Mouse (Mus musculus) gastrocnemius, postnatal 36 days (tissue): ENCODE measurements around the gene Mllt6. TPM values are rescaled to one million over a fixed set of nuclear protein-coding genes. Genes with fewer than 3 reads are reported as not detected.
"Not testable (repeated sequence)": the region's sequence is repeated elsewhere in the genome, so short reads cannot be mapped to it uniquely, and the experiment has no call there.

Experiments used
- DNase-seq, 2 experiments: peaks; one replicate each; pipeline ENCODE4 v3.0.0; 2022
- intact Hi-C: fragments of 180-260 bp; cut with DNase I; formaldehyde crosslinking; loops from one replicate; pipeline ENCODE4 v1.15.1; 2025
- long read RNA-seq, 2 experiments: library from polyadenylated mRNA; stranded (forward); transcript quantifications; one replicate each; pipeline ENCODE4 v2.0.0; 2021
- total RNA-seq, 2 experiments: library from RNA; stranded (reverse); gene quantifications; 2 replicates each; pipeline ENCODE4 v1.2.3; 2021

The Mllt6 gene
- 10 to 100 TPM; 40.7 to 46.4 TPM for total RNA-seq
- long read RNA-seq, experiment 1, partial matches to known transcripts = 1 of 7 reads
- long read RNA-seq, experiment 1, other reads (novel, unspliced or antisense) = 6 of 7 reads
- long read RNA-seq, experiment 2, partial matches to known transcripts = 0 of 6 reads
- long read RNA-seq, experiment 2, other reads (novel, unspliced or antisense) = 6 of 6 reads

DNA sequence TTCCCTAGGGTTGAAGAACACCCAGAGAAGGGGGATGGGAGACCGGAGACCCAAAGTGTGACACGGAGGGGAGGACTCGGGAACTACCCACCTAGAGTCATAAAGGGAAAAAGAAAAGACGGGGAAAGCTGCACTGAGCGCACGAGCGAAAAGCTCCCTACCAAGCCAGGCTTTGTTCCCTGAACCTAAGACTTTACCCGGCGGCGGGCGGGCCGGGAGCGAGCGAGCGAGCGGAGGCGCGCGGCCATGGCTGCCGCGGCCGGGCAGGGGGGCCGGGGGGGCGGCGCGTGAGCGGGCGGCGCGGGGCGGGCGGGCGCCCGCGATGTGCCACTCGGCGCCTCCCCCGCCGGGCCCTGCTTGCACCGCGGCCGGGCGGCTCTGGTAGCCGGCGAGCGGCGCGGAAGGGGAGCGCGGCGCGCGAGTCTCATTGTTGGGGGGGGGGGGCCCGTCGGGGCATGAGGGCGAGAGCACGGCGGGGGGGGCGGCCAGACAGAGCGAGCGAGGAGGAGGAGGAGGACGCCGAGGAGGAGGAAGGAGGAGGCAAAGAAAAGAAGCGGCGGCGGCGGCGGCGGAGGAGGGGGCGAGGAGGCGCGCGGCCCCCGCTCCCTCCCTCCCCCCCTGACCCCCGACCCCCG lies at the start of gene Mllt6:
Gene Mllt6, plus strand, starts transcription at position 522 of the 635 bp plus-strand sequence.
- intact Hi-C loops = no loop called here

DNA sequence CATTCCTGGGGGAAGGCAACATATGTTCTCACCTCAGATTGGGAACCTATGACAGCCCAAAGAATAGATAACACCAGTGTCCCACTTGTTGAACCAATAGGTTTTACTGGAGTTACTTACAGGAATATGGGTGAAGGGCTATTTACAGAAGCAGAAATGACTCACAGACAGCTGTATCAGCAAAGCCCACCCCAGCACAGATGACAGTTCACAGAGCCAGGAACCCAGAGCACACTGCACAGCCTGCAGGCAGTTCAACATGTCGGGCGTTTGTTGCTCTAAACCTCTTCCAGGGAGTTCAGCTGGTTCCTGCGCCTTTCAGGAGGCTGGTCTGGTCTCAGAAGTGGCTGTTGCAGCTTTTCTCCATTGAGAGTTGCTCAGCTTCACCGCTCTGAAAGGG lies 47.9 kb upstream of the Mllt6 start:
- DNase-seq = no peak
- intact Hi-C loops = no loop called here

More for the DNA sequence above, at the start of gene Mllt6:
- peak; percentile 62 to 75 for DNase-seq

DNA sequence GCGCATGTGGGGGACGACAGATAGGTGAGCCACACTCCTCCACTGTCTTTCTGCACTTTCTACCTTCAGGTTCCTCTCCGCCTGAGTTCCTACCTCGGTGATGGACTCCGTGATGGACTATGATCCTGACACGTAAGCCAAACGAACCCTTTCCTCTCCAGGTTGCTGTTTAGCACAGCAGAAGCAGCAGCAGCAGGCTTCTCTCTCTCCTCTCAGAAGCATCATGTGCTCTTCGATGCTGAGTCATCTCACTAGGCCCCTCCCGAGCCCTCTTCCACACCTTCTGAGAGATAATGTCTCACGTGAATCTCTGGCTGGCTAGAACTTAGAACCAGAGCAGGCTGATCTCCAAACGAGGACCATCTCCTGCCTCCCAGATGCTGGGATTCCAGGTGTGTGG lies 44.8 kb upstream of the Mllt6 start:
- DNase-seq = no peak
- intact Hi-C loops = no loop called here

DNA sequence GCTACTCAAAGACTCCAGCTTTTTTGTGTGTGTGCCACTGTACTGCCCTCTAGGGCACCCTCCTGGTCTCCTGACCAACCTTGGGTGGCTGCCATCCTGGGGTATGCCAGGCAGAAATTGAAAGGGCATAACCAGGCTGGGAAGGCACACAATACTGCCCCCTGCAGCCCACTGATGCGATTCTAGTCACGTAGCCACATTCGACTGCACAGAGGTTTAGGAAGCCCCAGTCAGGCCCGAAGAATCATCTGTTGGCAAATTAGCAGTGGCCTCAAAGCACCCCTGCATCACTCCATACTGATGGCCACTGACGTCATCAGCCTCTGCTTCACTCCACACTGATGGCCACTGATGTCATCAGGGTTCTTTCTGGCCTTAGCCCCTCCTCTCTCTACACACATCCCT lies 43.8 kb upstream of the Mllt6 start:
- DNase-seq = peak in 1 of 2 experiments; percentile 33
- intact Hi-C loops = no loop called here

DNA sequence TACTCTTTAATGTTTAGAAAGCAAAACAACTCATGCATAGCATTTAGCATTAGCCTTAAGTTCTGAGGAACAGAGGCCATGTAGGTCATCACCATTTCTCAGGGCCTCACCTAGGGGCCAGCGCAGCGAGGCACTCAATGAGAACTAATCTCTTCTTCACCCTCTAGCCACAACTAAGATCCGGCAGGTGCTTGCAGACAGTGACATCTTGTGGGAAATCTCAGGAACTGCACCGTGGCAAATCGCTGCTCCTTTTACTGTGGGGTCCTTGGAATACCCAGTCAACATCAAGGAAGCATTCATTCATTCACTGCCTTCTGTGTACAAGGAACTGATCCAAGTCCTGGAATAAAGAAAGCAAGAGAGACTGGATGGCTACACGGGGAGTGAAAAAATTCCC lies 40.8 kb upstream of the Mllt6 start:
- intact Hi-C loops = loop anchor here (1.0 to 5.0 kb wide), 2 partner anchors 45 to 90 kb away; partner anchors contain the start of gene Srcin1
- peak; percentile 29 to 43 for DNase-seq

DNA sequence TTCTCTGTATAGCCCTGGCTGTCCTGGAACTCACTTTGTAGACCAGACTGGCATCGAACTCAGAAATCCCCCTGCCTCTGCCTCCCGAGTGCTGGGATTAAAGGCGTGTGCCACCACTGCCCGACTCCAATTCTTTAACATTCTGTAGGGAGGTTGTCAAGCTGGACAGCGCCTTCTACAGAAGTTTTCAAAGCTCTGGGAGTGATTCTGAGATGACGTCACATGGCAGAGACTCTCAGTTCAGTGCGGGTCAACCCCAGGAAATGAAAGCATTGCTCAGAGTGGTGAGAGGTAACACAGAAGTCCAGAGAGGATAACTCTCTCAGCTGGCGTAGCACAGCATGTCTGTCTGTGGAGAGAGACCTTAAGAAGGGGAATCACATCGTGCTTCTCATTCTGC lies 40.0 kb upstream of the Mllt6 start:
- DNase-seq = no peak
- intact Hi-C loops = loop anchor here (1.0 to 5.0 kb wide), 2 partner anchors 46 to 135 kb away; partner anchors contain the start of gene Srcin1

DNA sequence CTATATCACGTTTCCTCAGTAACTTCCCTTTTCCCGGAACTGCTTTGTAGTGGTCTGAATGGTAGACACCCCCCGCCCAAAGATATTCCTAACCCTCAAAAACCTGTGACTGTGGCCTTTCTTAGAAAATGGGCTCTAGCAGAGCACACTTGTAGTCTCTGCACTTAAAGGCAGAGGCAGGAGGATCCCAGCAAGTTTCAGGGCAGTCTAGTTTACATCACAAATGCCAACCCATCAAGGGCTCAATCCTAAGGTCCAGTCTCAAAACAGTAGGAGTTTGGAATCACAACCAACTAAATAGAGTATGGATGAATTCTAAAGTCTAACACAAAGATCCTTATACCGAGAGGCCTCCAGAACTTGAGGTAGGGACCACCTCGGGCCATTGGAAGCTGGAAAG lies 37.7 kb upstream of the Mllt6 start:
- DNase-seq = no peak
- intact Hi-C loops = no loop called here

DNA sequence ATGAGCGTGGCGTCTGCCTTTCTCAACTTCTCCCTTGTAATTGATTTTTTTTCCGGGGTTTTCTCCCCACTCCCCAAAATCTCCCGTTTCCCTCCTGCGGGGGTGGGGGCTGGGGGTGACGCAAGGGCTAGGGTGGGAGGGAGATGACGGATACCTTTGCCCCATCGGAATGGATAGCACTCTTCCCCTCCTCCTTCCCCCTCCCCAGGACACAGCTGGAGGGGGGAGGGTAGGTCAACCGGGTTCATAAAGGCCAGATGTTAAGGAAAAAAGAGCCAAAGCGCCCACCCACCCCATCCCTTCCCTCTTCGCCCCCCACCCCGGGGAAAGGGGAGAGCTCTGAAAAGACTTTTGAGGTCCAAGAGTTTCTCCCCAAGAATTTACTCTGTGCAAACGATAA lies 36.8 kb upstream of the Mllt6 start:
- DNase-seq = no peak
- intact Hi-C loops = no loop called here

DNA sequence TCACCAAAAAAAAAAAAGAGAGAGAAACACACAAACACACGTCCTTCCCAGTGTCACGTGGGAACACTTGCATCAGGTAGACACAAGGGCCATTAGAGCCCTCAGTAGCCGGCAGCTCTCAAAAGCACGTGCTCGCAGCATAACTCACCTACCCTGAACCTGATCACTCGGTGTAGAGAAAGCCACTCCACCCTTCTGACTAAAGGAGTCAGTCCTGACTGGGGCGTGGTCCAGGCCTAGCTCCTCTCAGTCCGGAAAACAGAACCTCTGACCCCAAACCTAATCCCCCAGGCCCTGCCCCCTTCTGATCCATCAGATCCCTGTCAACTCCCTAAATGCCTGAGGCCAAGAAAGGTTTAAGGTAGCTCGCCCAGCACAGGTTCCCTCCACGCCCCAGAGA lies 36.4 kb upstream of the Mllt6 start:
- intact Hi-C loops = no loop called here
- DNase-seq = no peak

DNA sequence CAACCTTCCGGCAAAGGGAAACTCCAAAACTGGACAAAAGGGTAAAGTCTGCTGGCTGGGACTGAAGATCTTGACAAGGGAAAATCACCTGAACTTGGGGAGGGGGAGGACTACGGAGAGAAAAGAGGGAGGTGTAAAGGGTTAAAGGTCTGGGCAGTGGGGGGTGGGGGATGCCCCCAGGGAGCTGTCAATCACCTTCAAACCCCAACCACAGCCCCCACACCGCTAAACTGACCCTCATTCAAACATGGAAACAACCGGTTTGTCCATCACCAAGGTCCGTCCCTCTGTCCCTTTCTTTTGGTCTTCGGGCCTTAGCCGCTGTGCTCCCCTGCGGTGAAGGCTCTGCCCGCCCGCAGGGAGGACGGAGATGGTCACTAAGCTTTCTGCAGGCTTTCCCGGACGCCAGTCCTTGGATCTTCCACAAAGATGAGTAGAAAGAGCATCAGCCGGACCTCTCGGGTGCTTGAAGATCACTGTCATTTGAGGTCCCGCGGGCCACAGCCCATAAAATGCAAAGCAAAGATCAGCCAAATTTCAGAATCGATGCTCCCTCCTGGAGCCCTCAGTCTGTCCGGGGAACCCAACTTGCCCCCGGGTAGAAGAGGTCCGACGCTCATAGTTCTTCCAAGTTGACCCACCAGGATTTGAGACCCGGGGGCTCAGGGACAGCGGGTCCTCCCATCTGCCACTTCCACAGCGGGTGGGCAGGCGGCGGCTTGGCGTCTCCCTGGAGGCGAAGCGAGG lies 35.5 kb upstream of the Mllt6 start:
- intact Hi-C loops = no loop called here
- DNase-seq = no peak

DNA sequence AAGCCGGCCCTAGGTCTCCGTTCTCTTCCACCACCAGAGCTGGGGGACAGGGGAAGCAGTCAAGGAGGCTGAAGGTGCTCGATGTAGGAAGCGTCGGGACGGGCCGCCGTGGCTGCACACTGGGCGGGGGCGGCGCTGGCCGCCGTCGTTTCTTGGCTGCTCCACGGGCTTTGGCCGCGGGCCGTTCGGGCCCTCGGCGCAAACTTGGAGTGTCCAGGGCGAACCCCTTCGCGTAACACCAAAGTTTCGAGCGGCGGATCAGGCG lies 35.0 kb upstream of the Mllt6 start:
- DNase-seq = no peak

DNA sequence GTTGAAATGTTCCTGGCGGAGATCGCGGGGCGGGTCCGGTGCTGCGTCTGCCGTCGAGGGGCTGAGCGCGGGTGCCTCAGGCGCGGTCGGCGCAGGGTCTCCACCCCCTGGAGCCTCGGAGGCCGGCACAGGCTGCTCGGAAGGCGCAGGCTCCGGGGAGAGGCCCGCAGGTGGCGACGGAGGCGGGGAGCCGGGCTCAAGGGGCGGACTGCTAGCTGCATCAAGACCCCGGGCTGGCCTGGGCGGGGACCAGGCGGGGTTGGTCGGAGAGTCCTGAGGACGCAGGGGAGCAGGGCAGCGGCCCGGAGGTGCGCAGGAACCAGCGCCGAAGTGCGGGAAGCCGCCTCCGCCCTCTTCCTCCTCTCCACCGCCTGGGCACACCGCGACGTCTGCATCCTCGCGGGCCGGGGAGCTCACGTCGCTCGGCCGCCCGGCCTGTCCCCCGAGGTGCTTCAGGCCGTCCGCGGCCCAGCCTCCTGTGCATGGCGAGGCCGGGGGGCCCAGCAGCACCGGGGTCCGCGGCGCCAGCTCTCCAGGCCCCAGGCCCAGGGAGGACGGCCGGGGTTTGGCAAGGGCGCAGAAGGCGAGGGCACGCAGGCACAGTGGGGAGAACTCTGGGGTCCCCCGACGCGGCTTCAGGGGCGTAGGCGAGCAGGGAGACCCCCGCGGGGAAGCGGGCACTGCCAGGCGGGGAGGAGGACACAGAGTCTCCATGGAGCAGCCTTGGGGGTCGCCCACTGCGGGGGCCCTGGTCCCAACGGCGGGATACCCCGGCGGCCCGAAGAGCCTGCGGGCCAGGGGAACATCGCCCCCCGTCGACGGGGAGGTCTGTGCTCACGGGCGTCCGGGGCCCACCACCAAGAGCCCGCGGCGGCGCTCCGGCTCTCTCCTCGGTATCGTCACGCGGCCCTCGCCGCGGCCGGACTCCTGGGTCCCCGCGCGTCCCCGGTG lies 34.4 kb upstream of the Mllt6 start:
- DNase-seq = peak in 1 of 2 experiments; percentile 17
- intact Hi-C loops = no loop called here

More for the DNA sequence above, 35.0 kb upstream of the Mllt6 start:
- intact Hi-C loops = no loop called here

DNA sequence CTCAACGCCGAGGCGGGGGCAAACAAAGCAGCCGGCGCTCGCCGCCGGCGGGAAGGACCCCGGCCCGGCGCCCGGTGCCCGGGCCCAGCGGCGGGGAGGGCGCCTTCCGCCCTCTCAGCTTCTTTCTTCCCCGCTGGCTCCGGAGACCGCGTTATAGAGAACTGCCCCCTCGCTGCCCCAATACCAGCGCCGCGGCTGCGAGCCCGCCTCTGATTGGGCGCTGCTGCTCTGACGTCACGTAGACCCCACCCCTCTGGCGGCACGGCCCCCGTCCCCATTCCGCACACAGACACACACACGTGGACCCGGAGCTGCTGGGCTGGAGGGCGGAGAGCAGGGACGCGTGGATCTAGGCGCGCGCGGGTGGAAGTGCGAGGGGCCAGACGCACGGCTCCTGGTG lies 33.6 kb upstream of the Mllt6 start, which contains the start of gene Epop:
Gene Epop, minus strand, starts transcription at position 127 of the 400 bp plus-strand sequence.
- intact Hi-C loops = no loop called here
- peak; percentile 71 to 81 for DNase-seq

DNA sequence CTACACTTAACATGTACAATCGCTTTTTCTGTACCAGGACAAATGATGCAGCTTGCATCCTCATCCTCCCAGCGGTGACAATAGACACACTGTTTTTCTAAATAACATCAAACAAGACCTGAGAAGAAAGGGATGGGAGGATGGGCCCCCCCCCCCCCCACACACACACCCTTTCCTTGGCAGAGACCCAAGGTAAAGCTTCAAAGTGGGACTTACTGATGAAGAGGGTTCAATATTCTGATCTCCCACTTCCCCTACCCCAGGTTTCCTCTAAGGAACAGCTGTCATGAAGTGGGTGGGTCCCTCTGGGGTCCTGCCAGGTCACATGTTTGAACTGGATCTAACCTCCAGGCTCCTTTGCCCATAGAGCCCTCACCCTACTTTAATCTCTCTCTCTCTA lies 32.2 kb upstream of the Mllt6 start:
- DNase-seq = no peak
- intact Hi-C loops = no loop called here

DNA sequence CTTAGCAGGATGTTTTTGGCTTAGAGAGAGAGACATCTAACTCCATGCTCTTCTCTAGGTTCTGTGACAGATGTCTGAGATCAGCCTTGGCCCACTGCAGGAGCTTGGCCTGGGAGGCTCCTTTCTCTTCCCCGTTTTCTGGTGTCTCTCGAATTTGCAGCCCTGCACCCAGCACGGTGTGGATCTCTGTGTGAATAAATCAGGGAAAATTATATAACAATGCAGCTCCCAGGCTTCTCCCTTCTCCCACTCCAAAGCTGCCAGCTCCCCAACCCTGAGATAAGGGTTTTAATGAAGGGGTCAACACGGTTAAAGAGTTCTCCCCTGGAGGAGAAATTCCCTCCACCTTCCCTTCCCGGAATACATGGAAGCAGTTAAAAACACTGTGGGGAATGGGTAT lies 31.7 kb upstream of the Mllt6 start:
- DNase-seq = no peak
- intact Hi-C loops = no loop called here

DNA sequence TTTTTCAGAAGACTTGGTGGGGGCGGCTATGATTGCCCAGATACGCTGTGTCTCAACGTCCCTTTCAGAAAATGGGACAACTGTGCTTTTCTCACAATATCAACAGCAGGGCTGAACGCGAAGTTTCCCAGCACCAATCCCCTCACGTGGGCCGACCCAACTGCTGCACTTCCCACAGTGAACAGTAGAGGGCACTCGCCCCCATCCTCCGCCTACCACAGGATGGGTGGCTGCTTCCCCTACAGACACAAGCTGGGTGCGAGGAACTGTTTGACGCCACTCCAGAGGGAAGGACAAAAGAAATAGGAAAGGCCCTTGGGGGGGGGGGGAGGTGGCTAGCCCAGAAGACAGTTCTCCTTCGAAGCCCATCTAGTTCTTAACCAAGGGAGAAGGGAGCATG lies 31.3 kb upstream of the Mllt6 start:
- peak; percentile 56 to 79 for DNase-seq

DNA sequence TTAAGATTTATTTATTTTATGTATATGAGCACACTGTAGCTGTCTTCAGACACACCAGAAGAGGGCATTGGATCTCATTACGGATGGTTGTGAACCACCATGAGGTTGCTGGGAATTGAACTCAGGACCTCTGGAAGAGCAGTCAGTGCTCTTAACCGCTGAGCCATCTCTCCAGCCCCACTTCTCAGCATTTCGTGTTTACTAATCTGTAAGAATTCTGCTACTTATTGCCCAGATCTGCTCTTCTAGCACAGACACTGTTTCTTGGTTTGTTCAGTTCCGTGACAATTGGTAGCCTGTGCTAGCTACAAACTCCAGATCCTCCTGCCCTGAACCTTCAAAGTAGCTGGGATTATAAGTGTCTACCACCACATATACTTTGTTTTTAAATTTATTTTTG lies 30.8 kb upstream of the Mllt6 start:
- DNase-seq, intact Hi-C loops: not testable (repeated sequence)

More for the DNA sequence above, 31.3 kb upstream of the Mllt6 start:
- intact Hi-C loops = no loop called here

DNA sequence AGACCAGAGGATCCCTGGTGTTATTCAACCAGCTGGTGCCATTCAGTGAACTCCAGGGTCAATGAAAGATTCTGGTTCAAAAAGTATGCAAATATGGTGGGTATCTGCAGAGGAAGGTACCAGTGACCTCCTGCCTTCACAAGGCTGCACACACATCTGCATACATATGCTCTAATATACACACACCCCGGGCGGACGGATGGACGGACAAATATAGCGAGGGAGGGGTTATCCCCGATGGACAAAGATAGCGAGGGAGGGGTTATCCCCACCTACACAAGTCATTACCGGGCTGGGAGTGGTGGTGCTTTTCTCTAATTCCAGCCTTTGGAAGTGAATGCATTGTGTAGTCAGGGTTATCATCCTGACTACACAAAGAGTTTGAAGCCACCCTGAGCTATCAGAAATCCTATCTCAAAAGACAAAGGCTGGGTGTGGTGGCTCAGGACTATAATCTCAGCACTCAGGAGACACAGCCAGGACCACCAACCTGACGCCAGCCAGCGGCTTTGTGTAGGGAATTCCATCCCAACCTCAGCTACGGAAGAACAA lies 27.7 kb upstream of the Mllt6 start:
- intact Hi-C loops = no loop called here
- no peak for DNase-seq

DNA sequence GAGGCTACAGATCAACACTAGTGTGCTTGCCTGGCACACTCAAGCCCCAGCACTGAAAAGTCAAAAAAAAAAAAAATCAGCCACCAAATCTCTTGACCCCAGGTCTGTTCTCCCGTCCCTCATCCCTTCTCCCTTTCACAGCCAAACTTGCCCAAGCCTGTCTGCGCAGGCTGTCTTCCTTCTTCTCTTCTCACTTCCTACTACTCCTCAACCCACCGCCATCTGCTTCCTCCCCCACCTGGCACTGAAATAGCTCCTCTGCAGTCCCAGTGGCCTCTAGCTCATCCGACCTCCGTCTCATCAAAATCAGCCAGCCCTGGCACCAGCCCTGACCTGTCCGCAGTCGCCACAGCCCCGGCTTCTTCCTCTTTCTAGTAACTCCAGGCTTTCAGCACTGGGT lies 21.5 kb upstream of the Mllt6 start:
- intact Hi-C loops = no loop called here
- no peak for DNase-seq

DNA sequence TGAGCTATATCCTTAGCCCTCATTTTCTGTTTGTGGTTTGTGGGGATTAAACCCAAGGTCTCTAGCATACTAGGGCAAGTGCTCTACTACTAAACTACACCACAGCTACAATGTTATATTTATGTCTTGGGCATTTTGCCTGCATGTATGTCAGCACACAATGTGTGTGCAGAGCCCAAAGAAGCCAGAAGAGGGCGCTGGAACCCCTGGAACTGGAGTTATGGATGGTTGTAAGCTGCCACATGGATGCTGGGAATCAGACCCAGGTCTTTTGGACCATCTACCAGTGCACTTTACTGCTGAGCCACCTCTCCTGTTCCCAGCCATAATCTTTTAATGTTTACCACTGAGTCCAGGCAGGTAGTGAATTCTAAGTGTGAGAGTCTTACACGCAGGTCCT lies 20.5 kb upstream of the Mllt6 start:
- no peak for DNase-seq
- intact Hi-C loops = no loop called here
